Mouse (Mus musculus) ES-Bruce4 (cell line): Measurements from ENCODE around the gene Mad2l1bp. TPM values are rescaled to one million over a fixed set of nuclear protein-coding genes. Genes with fewer than 3 reads are reported as not detected.

ENCODE experiments used
- H3K27ac ChIP-seq: 2 replicates; pipeline ENCODE4 v1.5.1; 2012; ENCODE audit warnings: low read length, inconsistent platforms; ENCODE audit not compliant: insufficient read depth
- H3K27me3 ChIP-seq: 2 replicates; pipeline ENCODE4 v1.6.1; 2012; ENCODE audit warnings: mild to moderate bottlenecking, low read length, inconsistent platforms; ENCODE audit not compliant: control insufficient read depth, poor library complexity, insufficient read depth, severe bottlenecking
- H3K36me3 ChIP-seq: 2 replicates; pipeline ENCODE4 v1.6.1; 2012; ENCODE audit warnings: inconsistent platforms, mild to moderate bottlenecking, low read length, moderate library complexity; ENCODE audit not compliant: control insufficient read depth, poor library complexity, insufficient read depth, severe bottlenecking
- H3K4me1 ChIP-seq: one replicate; pipeline ENCODE4 v1.8.1; 2011; ENCODE audit warnings: low read length; ENCODE audit not compliant: control insufficient read depth, insufficient read depth
- H3K4me3 ChIP-seq: 2 replicates; pipeline ENCODE4 v1.5.1; 2011; ENCODE audit warnings: low read depth, mild to moderate bottlenecking, low read length
- H3K9ac ChIP-seq: 2 replicates; pipeline ENCODE4 v1.6.1; 2012; ENCODE audit warnings: low read depth, mild to moderate bottlenecking, inconsistent platforms; ENCODE audit not compliant: poor library complexity, severe bottlenecking
- H3K9me3 ChIP-seq: replicated peaks from 2 replicates; pipeline ENCODE4 v1.6.1; 2012; ENCODE audit warnings: mild to moderate bottlenecking, low read length, inconsistent platforms; ENCODE audit not compliant: control insufficient read depth, poor library complexity, insufficient read depth, severe bottlenecking
- CTCF ChIP-seq: IDR thresholded peaks from one replicate; pipeline ENCODE4 v1.8.1; 2011; ENCODE audit warnings: low read depth, low read length
- EP300 ChIP-seq: IDR thresholded peaks from 2 replicates; pipeline ENCODE4 v1.6.1; 2011; ENCODE audit warnings: low read depth, low read length; ENCODE audit not compliant: insufficient read depth
- POLR2A ChIP-seq: IDR thresholded peaks from one replicate; pipeline ENCODE4 v1.8.1; 2011; ENCODE audit warnings: low read length; ENCODE audit not compliant: insufficient read depth
- polyA plus RNA-seq: library from polyadenylated mRNA; stranded (reverse); fragments of >200 nt; gene quantifications from 2 replicates; pipeline ENCODE4 v1.2.4, GENCODE M21; 2011; ENCODE audit warnings: low read depth; ENCODE audit not compliant: missing spikeins, insufficient read depth, insufficient read length

Mad2l1bp gene
- polyA plus RNA-seq, 1 experiment: 10.3 TPM

DNA sequence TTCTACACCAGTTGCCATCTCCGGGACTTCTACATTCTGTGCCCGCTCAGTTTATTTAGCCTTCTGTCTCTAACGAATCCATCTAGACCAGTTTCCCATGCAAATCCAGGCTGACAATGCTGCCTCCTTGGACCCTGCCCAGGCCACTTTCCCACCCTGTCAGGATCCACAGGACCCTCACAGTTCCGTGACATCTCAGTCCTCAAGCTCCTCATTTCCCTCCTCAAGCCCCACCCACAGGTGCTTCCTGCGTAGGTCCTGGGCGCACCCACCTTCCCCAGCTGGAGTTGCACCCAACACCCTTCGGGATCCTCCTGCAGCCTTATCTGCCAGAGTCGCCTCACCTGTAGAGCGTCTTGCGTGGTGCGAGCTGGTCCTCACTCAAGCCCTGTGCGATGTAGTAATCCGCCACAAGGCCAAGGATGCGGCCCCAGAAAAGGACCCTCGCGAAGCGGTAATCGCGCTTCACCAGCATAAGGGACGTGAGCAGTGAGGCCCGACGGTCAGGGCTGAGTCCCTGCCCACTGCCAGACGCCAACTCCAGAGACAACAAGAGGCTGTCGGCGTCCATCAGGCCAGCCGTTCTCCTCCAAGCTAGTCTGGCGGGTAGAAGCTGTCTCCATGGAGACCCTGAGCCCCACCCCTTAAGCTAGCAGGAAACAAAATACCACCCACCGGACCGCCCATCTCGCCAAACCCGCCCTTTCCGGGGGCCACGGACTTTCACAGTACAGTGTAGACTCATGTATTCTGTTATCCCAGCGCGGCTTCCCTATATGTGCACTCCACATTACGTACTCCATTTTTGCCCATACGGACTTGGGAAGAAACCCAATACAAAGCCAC lies 9.6 kb downstream of the Mad2l1bp start, which contains the start of gene Rsph9:
Gene Rsph9, minus strand, starts transcription at position 639 of the 846 bp plus-strand sequence.
- no peaks in the 10 kb centered on the region for H3K27me3 ChIP-seq
- TF ChIP-seq POLR2A (peak; percentile 21), CTCF (no peak)
- peaks cover 2% of the 10 kb centered on the region for H3K4me1 ChIP-seq
- H3K9me3 ChIP-seq: no peaks in the 10 kb centered on the region
- H3K36me3 ChIP-seq: peaks cover 5% of the 10 kb centered on the region
- H3K27ac ChIP-seq: no peak within 1 kb of the TSS
- H3K9ac ChIP-seq: no peak within 1 kb of the TSS
- peak within 1 kb of the TSS; percentile 69 for H3K4me3 ChIP-seq

DNA sequence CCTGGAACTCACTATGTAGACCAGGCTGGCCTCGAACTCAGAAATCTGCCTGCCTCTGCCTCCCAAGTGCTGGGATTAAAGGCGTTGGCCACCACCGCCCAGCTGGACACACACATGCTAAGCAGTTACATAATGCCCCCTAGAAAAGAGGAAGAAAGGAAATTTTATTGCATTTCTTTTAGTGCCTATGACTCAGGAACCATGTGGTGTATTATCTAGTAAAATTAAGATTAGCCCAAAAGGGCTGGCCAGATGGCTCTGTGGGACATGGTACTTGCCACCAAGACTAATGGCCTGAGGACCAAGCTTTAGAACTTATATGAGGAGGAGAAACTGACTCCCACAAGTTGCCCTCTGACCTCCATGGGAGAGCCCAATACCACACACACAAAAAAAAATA lies 13.5 kb downstream of the Mad2l1bp start:
- H3K9ac ChIP-seq: no peak overlapping the region
- H3K4me3 ChIP-seq: no peak overlapping the region
- H3K36me3 ChIP-seq: no peaks in the 10 kb centered on the region
- no peaks in the 10 kb centered on the region for H3K27me3 ChIP-seq
- no peak overlapping the region for H3K27ac ChIP-seq
- peaks cover 2% of the 10 kb centered on the region for H3K4me1 ChIP-seq
- H3K9me3 ChIP-seq: no peaks in the 10 kb centered on the region
- TF ChIP-seq POLR2A (no peak), CTCF (no peak)

DNA sequence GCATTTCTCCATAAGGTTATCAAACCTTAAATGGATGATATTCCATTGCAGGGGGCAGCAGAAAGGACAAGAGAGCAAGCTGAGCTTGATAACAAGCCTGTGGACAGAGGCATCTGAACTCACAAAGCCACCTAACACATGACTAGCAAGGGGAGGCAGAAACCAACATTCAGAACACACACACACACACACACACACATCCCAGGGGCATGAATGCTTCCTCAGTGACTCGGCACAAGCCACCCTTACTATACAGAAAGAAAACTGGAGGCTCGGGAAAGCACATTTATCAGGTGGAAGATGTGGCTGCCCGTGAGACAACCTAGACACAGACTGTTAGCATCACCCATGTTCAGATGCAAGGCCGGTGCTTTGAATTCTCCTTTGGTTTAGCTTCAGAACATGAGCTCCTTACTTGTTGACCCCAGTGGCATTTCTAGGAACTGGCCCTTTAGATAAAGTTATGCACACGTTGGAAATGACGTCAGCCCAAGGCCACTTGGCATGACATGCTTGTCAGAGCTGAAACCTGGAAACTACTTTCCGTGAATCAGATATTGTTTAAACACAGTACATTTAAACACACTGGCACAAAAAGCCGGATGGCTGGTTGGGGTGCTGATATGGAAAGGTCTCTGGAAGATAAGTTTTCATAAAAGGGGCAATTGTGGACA lies 14.7 kb downstream of the Mad2l1bp start:
- no peak overlapping the region for H3K27ac ChIP-seq
- H3K9ac ChIP-seq: no peak overlapping the region
- no peaks in the 10 kb centered on the region for H3K27me3 ChIP-seq
- H3K36me3 ChIP-seq: no peaks in the 10 kb centered on the region
- H3K9me3 ChIP-seq: no peaks in the 10 kb centered on the region
- no peak for TF ChIP-seq POLR2A
- TF ChIP-seq EP300: no peak
- TF ChIP-seq CTCF: no peak
- H3K4me1 ChIP-seq: peaks cover 2% of the 10 kb centered on the region
- no peak overlapping the region for H3K4me3 ChIP-seq

DNA sequence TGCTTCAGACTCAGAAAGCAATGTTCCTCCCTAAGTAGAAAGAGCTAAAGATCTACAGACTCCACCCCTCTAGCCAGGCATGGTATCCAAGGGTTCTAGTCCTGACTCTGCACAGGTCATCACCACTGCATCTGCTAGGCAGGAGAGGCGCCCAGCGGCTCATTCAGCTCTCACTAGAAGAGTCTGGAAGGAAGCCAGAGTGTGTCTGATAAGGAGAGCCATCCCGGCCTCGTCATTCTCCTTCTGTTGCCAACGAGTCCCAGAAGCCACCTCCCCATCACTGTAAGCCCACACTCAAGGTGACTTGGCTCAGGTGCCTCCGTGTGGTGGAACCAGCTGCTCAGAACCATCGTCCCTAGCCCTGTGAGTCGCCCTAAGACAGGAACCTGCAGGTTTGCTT lies 20.5 kb downstream of the Mad2l1bp start:
- TF ChIP-seq POLR2A (no peak), EP300 (no peak), CTCF (no peak)
- H3K27ac ChIP-seq: no peak overlapping the region
- H3K9ac ChIP-seq: no peak overlapping the region

DNA sequence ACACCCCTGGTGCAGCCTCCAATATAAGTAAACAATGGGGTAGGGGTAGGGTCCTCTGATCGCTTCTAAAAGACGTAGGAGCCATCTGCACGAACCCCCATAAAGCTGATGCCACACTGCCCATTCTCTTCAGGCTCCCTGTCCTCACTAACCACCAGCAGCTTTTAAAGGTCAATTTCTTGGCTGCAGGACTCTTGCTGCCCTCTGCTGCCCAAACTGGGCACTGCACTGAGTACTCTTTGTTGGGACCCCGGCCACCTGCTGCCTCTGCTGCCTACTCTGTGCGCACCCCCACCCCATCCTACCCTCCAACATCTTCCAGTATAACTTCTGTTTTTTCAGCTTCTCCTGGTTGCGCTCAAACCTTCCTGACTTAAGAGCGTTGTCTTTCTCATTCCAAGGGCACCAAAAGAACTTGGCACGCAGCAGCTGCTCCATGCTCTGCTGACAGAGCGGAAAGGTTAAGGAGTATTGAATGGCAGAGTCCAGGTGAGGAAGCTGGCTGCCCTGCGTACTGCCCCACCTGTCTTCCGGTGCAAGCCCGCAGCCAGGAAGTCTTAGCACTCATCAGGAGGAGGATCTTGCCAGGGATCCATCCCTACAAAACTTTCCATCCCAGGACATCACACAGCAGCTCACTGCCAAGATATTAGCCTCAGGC lies 21.2 kb downstream of the Mad2l1bp start:
- Histone ChIP-seq H3K27ac (no peak overlapping the region), H3K36me3 (no peaks in the 10 kb centered on the region), H3K27me3 (no peaks in the 10 kb centered on the region), H3K9me3 (no peaks in the 10 kb centered on the region), H3K4me1 (peaks cover 2% of the 10 kb centered on the region), H3K4me3 (no peak overlapping the region), H3K9ac (no peak overlapping the region)
- TF ChIP-seq CTCF (peak; percentile 91), EP300 (no peak), POLR2A (no peak)

More for the DNA sequence above, 20.5 kb downstream of the Mad2l1bp start:
- Histone ChIP-seq H3K4me3 (no peak overlapping the region), H3K27me3 (no peaks in the 10 kb centered on the region), H3K9me3 (no peaks in the 10 kb centered on the region), H3K4me1 (peaks cover 2% of the 10 kb centered on the region), H3K36me3 (no peaks in the 10 kb centered on the region)
